Mouse (Mus musculus) E14TG2a.4 (cell line): Measurements from ENCODE around the gene Foxn4.

Experiments used
- CTCF ChIP-seq: conservative IDR thresholded peaks from 2 replicates; pipeline ENCODE4 v1.5.1; 2014; ENCODE audit warnings: low read length
- NANOG ChIP-seq: IDR thresholded peaks from 2 replicates; pipeline ENCODE4 v1.6.1; 2014; ENCODE audit warnings: borderline replicate concordance, low read length, mixed read lengths
- POU5F1 ChIP-seq: IDR thresholded peaks from 2 replicates; pipeline ENCODE4 v1.6.1; 2014; ENCODE audit warnings: low read length, borderline replicate concordance

GRCm38 (mm10) chr5:114269499-114269898 lies 4.1 kb downstream of the Foxn4 start:
- no peak for TF ChIP-seq CTCF
- no peak for TF ChIP-seq NANOG
- TF ChIP-seq POU5F1, result no peak
